ENCODE assay signal across 21 mouse cellular contexts in genomic region chrX:159835239-159835638, GRCm38 (mm10).
"Had no signal": no experiment of that assay in that cellular context is flagged by ENCODE, and none has a peak within 500 bp of the region (broad histone marks: within the 10 kb centered on the region; RNA-seq: fewer than 3 reads in every experiment).

No protein-coding gene starts in this region.

- H3K27me3 ChIP-seq: midbrain, embryonic 15.5 days had no signal

- H3K4me2 ChIP-seq: lung, embryonic 14.5 days; midbrain, embryonic 13.5 days; midbrain, embryonic 15.5 days; neural tube, embryonic 13.5 days; neural tube, embryonic 15.5 days; stomach, embryonic 15.5 days had no signal

- H3K4me1 ChIP-seq: midbrain, embryonic 10.5 days; midbrain, embryonic 13.5 days; midbrain, embryonic 15.5 days; neural tube, embryonic 13.5 days; neural tube, embryonic 15.5 days; stomach, embryonic 15.5 days had no signal

- H3K36me3 ChIP-seq: midbrain, embryonic 10.5 days; midbrain, embryonic 13.5 days; midbrain, embryonic 15.5 days; neural tube, embryonic 13.5 days; neural tube, embryonic 15.5 days; stomach, embryonic 15.5 days had no signal

- H3K9me3 ChIP-seq: midbrain, embryonic 10.5 days; midbrain, embryonic 13.5 days; midbrain, embryonic 15.5 days; neural tube, embryonic 13.5 days; neural tube, embryonic 15.5 days; stomach, embryonic 15.5 days had no signal

- H3K9ac ChIP-seq: liver, embryonic 14.5 days; lung, embryonic 14.5 days; midbrain, embryonic 13.5 days; midbrain, embryonic 15.5 days; neural tube, embryonic 13.5 days; neural tube, embryonic 15.5 days; stomach, embryonic 15.5 days had no signal

- H3K27ac ChIP-seq: liver, embryonic 14.5 days; midbrain, embryonic 10.5 days; midbrain, embryonic 13.5 days; midbrain, embryonic 15.5 days; neural tube, embryonic 13.5 days; neural tube, embryonic 15.5 days; stomach, embryonic 15.5 days; stomach, postnatal 0 days had no signal

- DNase-seq: lung, adult 18-20 months; lung, embryonic 14.5 days; lung, postnatal 10 days; lung, postnatal 4 days; retina, postnatal 1 day; right cerebral cortex, adult 18-20 months; right cerebral cortex, postnatal 25 days; right cerebral cortex, postnatal 4 days; spleen, adult 18-20 months; thymus, adult 2 months; thymus, postnatal 25 days; thymus, postnatal 4 days had no signal

- ATAC-seq: midbrain, embryonic 13.5 days; midbrain, embryonic 15.5 days had no signal

- H3K4me3 ChIP-seq: midbrain, embryonic 10.5 days; midbrain, embryonic 13.5 days; midbrain, embryonic 15.5 days; myocyte; neural tube, embryonic 13.5 days; neural tube, embryonic 15.5 days; stomach, embryonic 15.5 days had no signal
